Mouse (Mus musculus): ENCODE measurements around the gene Lao1. TPM values are rescaled to one million over a fixed set of nuclear protein-coding genes. Genes with fewer than 3 reads are reported as not detected.

Gene Lao1
- polyA plus RNA-seq, 1 experiment from 2014 or later, result not detected

- 56% methylated on average over 19 of the region's 19 CpGs for WGBS
- Histone ChIP-seq H3K27ac (replicated peaks) (no peak overlapping the region), H3K4me3 (no peak overlapping the region), H3K9ac (no peak overlapping the region), H3K9me3 (peaks cover 8% of the 10 kb centered on the region), H3K27me3 (replicated peaks) (no peaks in the 10 kb centered on the region), H3K36me3 (no peaks in the 10 kb centered on the region), H3K4me2 (no peak overlapping the region), H3K4me1 (peaks cover 17% of the 10 kb centered on the region)
- ATAC-seq (ENCODE audit: extremely low read depth, insufficient number of reproducible peaks, low FRiP score, low TSS enrichment), result no peak
Measured at GRCm38 (mm10) chr4:118999691-119000486, 38.5 kb downstream of the Lao1 start.

DNA sequence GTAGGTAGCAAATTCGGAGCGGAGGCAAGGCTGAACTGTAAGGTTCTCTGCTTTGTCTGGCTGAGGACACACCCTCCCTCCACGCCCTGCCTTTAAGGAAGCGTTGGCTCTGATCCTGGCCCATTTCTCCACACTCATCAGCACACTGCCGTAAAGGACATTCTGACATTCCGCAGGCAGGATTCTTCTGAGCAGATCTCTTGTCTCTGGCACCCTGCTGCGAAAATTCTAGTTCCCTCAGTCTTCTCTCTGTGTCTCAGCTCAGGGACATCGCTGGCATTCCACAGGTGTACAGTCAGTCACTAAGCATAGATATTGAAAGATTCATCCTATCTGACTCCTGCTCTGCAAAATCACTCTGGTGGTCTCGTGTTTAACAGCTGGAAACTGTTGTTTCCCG is 40.3 kb downstream of the Lao1 start:
- WGBS, result 40% methylated on average over 10 of the region's 10 CpGs
- 0 out of 2 replicates have a peak overlapping the region, but pooled peaks have one; percentile 40 for H3K27ac ChIP-seq (replicated peaks)

DNA sequence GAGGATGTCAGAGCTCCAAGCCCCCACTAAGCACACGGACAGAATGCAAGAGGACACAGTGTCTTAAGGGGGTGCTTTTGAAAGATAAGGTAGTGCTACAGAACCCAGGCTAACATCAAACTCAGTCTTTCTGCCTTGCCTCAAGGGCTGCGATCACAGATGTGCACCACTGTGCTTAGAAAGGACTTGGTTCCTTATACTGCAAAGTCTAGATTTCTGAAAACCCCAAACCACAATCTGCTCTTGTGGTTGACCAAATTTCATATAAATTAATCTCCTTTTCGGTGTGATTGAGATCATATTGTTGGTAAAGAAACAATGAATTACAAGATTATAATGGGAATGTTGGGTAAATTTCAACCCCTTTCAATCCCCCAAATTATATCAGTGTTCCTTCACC is 41.1 kb downstream of the Lao1 start:
- Histone ChIP-seq H3K4me1 (peaks cover 17% of the 10 kb centered on the region), H3K9ac (no peak overlapping the region), H3K4me3 (no peak overlapping the region), H3K9me3 (no peaks in the 10 kb centered on the region), H3K27me3 (replicated peaks) (no peaks in the 10 kb centered on the region), H3K36me3 (no peaks in the 10 kb centered on the region), H3K4me2 (no peak overlapping the region), H3K27ac (replicated peaks) (0 out of 2 replicates have a peak overlapping the region, but pooled peaks have one; percentile 40)
- ATAC-seq (ENCODE audit: extremely low read depth, insufficient number of reproducible peaks, low FRiP score, low TSS enrichment), result no peak
- WGBS, result 68% methylated on average over 3 of the region's 3 CpGs

More for the DNA sequence above, 40.3 kb downstream of the Lao1 start:
- Histone ChIP-seq H3K4me3 (no peak overlapping the region), H3K36me3 (no peaks in the 10 kb centered on the region), H3K27me3 (replicated peaks) (no peaks in the 10 kb centered on the region), H3K4me1 (peaks cover 17% of the 10 kb centered on the region), H3K9me3 (no peaks in the 10 kb centered on the region), H3K9ac (peak overlapping the region; percentile 42; the same call in 1 of the 2 replicates), H3K4me2 (peak overlapping the region; percentile 35)
- ATAC-seq (ENCODE audit: extremely low read depth, insufficient number of reproducible peaks, low FRiP score, low TSS enrichment), result no peak

- H3K27ac ChIP-seq (replicated peaks), result no peak overlapping the region
- WGBS, result 68% methylated on average over 3 of the region's 3 CpGs
Measured at GRCm38 (mm10) chr4:119004178-119004577, 42.8 kb downstream of the Lao1 start.

GRCm38 (mm10) chr4:119004613-119005339 is 43.4 kb downstream of the Lao1 start:
- H3K9me3 ChIP-seq, result no peaks in the 10 kb centered on the region
- no peak; the same call in 1 of the 2 replicates for ATAC-seq (ENCODE audit: extremely low read depth, insufficient number of reproducible peaks, low FRiP score, low TSS enrichment)
- no peak overlapping the region for H3K9ac ChIP-seq
- no peak overlapping the region for H3K4me3 ChIP-seq
- H3K27me3 ChIP-seq (replicated peaks), result no peaks in the 10 kb centered on the region
- H3K27ac ChIP-seq (replicated peaks), result no peak overlapping the region
- H3K4me1 ChIP-seq, result peaks cover 38% of the 10 kb centered on the region
- 40% methylated on average over 7 of the region's 7 CpGs for WGBS
- H3K4me2 ChIP-seq, result no peak overlapping the region
- no peaks in the 10 kb centered on the region for H3K36me3 ChIP-seq

More at GRCm38 (mm10) chr4:119004178-119004577, 42.8 kb downstream of the Lao1 start:
- Histone ChIP-seq H3K4me3 (no peak overlapping the region), H3K27me3 (replicated peaks) (no peaks in the 10 kb centered on the region), H3K9ac (no peak overlapping the region), H3K9me3 (no peaks in the 10 kb centered on the region), H3K36me3 (no peaks in the 10 kb centered on the region), H3K4me2 (no peak overlapping the region), H3K4me1 (peaks cover 32% of the 10 kb centered on the region)
- ATAC-seq (ENCODE audit: extremely low read depth, insufficient number of reproducible peaks, low FRiP score, low TSS enrichment), result no peak

- H3K9me3 ChIP-seq, result no peaks in the 10 kb centered on the region
- H3K4me3 ChIP-seq, result no peak overlapping the region
- no peak overlapping the region for H3K9ac ChIP-seq
- H3K4me1 ChIP-seq, result peaks cover 32% of the 10 kb centered on the region
- H3K36me3 ChIP-seq, result no peaks in the 10 kb centered on the region
- no peak for ATAC-seq (ENCODE audit: extremely low read depth, insufficient number of reproducible peaks, low FRiP score, low TSS enrichment)
- H3K4me2 ChIP-seq, result no peak overlapping the region
- 75% methylated on average over 6 of the region's 6 CpGs for WGBS
- no peaks in the 10 kb centered on the region for H3K27me3 ChIP-seq (replicated peaks)
- H3K27ac ChIP-seq (replicated peaks), result no peak overlapping the region
Measured at GRCm38 (mm10) chr4:119007602-119008001, 46.2 kb downstream of the Lao1 start.

DNA sequence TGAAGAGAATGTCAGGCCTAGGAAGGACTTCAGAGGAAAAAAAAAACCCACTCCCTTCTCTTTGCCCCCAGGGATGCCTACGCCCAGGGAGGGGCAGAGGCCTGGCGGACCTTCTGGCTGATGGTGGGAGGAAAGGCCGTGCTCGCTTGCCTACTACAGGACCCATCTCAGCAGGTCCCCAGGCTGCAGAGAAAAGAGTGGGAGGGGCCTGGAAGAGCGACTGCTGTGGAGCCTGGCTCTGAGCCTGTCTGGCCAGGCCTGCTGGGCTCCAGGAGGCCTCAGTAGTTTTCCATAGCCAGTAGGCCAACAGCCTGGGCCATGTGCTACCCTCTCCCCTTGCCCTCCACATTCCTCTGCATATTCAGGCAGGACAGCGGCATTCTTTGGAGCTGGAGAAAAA is 47.1 kb downstream of the Lao1 start:
- H3K4me3 ChIP-seq, result no peak overlapping the region
- 0 out of 2 replicates have a peak overlapping the region, but pooled peaks have one; percentile 34 for H3K9ac ChIP-seq
- no peak for ATAC-seq (ENCODE audit: extremely low read depth, insufficient number of reproducible peaks, low FRiP score, low TSS enrichment)
- 44% methylated on average over 6 of the region's 6 CpGs for whole genome bisulfite sequencing
- peaks cover 32% of the 10 kb centered on the region for H3K4me1 ChIP-seq
- H3K9me3 ChIP-seq, result no peaks in the 10 kb centered on the region
- H3K36me3 ChIP-seq, result no peaks in the 10 kb centered on the region
- H3K4me2 ChIP-seq, result no peak overlapping the region
- 0 out of 2 replicates have a peak overlapping the region, but pooled peaks have one; percentile 25 for H3K27ac ChIP-seq (replicated peaks)
- no peaks in the 10 kb centered on the region for H3K27me3 ChIP-seq (replicated peaks)

GRCm38 (mm10) chr4:119009814-119010213 is 48.4 kb downstream of the Lao1 start:
- Histone ChIP-seq H3K4me1 (peaks cover 29% of the 10 kb centered on the region), H3K9ac (no peak overlapping the region), H3K4me3 (no peak overlapping the region), H3K4me2 (no peak overlapping the region), H3K9me3 (no peaks in the 10 kb centered on the region), H3K27ac (replicated peaks) (no peak overlapping the region), H3K27me3 (replicated peaks) (no peaks in the 10 kb centered on the region), H3K36me3 (no peaks in the 10 kb centered on the region)
- WGBS, result 69% methylated on average over 8 of the region's 8 CpGs
- ATAC-seq (ENCODE audit: extremely low read depth, insufficient number of reproducible peaks, low FRiP score, low TSS enrichment), result no peak

DNA sequence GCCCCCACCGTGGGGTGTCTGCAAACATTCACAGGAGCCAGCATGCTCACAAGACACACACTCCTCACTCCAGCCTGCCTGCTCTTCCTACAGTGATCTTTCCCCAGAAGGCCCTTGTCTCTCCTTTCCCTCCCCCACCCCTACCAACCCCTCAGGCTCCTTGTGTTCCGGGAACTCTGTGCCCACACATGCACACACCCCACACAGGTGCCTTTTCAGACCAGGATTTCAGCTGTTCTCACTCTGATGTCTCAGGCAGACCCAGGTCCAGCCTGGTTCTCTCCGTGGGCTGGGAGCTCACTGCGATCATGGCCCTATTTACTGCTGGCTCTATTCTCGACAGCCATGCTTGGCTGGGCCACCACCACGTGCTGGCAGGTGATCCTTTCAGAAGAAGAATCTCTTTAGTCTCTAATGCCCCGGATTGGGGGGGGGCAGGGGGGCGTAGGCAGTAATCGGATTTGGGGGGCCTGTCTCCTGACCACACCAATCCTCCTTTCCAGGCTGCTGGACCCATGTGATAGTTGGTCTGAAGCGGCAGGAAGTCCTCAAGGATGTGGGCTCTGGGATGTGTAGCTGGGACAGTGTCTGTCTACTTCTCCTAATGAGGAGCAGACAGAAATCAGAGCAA is 49.8 kb downstream of the Lao1 start:
- WGBS, result 68% methylated on average over 10 of the region's 10 CpGs
- H3K27ac ChIP-seq (replicated peaks), result no peak overlapping the region
- H3K9me3 ChIP-seq, result no peaks in the 10 kb centered on the region
- no peaks in the 10 kb centered on the region for H3K27me3 ChIP-seq (replicated peaks)
- ATAC-seq (ENCODE audit: extremely low read depth, insufficient number of reproducible peaks, low FRiP score, low TSS enrichment), result no peak
- H3K4me3 ChIP-seq, result no peak overlapping the region
- no peak overlapping the region for H3K9ac ChIP-seq
- no peaks in the 10 kb centered on the region for H3K36me3 ChIP-seq
- H3K4me2 ChIP-seq, result no peak overlapping the region
- H3K4me1 ChIP-seq, result peaks cover 34% of the 10 kb centered on the region

DNA sequence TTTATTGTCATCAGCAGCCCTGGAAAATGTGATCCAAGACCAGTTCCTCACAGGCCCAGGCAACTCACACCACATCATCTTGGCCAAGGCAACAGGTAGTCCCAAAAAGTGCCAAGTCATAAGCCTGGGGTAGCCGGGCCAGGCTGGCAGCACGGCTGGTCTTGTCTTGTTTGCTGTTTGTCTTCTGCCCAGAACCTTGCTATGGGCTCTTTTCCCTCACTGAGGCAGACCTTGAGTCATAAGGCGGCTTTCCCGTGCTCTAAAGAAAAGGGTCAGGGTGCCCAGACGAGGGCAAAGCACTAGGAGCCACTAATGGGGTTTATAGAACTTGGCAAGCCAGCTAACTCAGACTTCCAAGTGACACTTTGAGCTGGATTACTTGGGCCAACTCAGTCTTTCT is 51.7 kb downstream of the Lao1 start:
- H3K4me2 ChIP-seq, result no peak overlapping the region
- no peak overlapping the region for H3K9ac ChIP-seq
- 87% methylated on average over 5 of the region's 5 CpGs for WGBS
- no peak for ATAC-seq (ENCODE audit: extremely low read depth, insufficient number of reproducible peaks, low FRiP score, low TSS enrichment)
- no peak overlapping the region for H3K27ac ChIP-seq (replicated peaks)
- peaks cover 40% of the 10 kb centered on the region for H3K4me1 ChIP-seq
- H3K27me3 ChIP-seq (replicated peaks), result no peaks in the 10 kb centered on the region
- no peaks in the 10 kb centered on the region for H3K36me3 ChIP-seq
- no peak overlapping the region for H3K4me3 ChIP-seq
- no peaks in the 10 kb centered on the region for H3K9me3 ChIP-seq

DNA sequence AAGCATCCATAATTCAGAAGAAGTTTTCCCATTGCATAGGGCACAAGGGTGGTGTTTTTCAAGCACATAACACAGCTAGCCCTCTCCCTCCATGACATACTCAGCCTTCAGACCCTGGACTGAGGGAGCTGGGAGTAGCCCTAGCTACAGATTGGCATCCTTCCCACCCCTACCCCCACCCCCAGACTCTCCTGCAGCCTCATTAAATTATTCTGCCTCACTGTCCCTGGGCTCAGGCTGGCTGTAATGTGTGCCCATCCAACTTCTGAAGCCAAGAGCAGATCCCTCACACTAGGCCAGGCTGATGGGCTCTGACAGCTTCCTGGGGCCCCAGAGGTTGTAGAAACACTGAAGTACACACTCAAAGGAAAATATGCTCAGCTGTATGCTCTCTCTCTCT is 53.6 kb downstream of the Lao1 start:
- H3K4me1 ChIP-seq, result peaks cover 39% of the 10 kb centered on the region
- H3K4me2 ChIP-seq, result no peak overlapping the region
- H3K27ac ChIP-seq (replicated peaks), result no peak overlapping the region
- no peak for ATAC-seq (ENCODE audit: extremely low read depth, insufficient number of reproducible peaks, low FRiP score, low TSS enrichment)
- no peaks in the 10 kb centered on the region for H3K9me3 ChIP-seq
- no peaks in the 10 kb centered on the region for H3K36me3 ChIP-seq
- H3K27me3 ChIP-seq (replicated peaks), result no peaks in the 10 kb centered on the region
- H3K4me3 ChIP-seq, result no peak overlapping the region
- H3K9ac ChIP-seq, result no peak overlapping the region; the same call in 1 of the 2 replicates

All from heart, embryonic 13.5 days (tissue).